Mouse (Mus musculus): ENCODE results near the gene Hes2.

- no peak for TF ChIP-seq CTCF (IDR thresholded peaks at IDR 0.05; ENCODE audit: low read depth, low read length)
- no peak for TF ChIP-seq TAL1 (conservative IDR thresholded peaks at IDR 0.05; ENCODE audit: low read depth, low read length)
- no peak for TF ChIP-seq POLR2AphosphoS5 (IDR thresholded peaks at IDR 0.05; ENCODE audit: insufficient replicate concordance, low read depth, low read length)
- TF ChIP-seq GATA2 (IDR thresholded peaks at IDR 0.05; ENCODE audit: borderline replicate concordance, low read depth, low read length): no peak
These were observed 42.8 kb downstream of the Hes2 start for GRCm38 (mm10) chr4:152201492-152201891.

All from G1E (cell line).